Mouse (Mus musculus) brain, adult 10 weeks (tissue): ENCODE data around the gene Olfr17. TPM values are rescaled to one million over a fixed set of nuclear protein-coding genes. Genes with fewer than 3 reads are reported as not detected.

Source experiments
- polyA plus RNA-seq: library from polyadenylated mRNA; stranded (reverse); fragments of 350-450 nt; fragmentation: Illumina TruSeq; extraction: RNeasy Lipid Tissue Mini Kit (QIAGEN cat#74804); gene quantifications from one replicate; pipeline ENCODE4 v1.2.3, GENCODE M21; 2015; ENCODE audit warnings: low read depth, low replicate concordance

Gene Olfr17
- not detected for polyA plus RNA-seq

GRCm38 (mm10) chr7:107092920-107093319 lies at the start of gene Olfr17:
TSS of gene Olfr17 (plus strand) at chr7:107093220.

GRCm38 (mm10) chr7:107070681-107071080 lies 22.3 kb upstream of the Olfr17 start, which contains the start of gene Olfr714:
TSS of gene Olfr714 (plus strand) at chr7:107070981.

GRCm38 (mm10) chr7:107110269-107110668 lies 17.2 kb downstream of the Olfr17 start, which contains the start of gene Olfr715b:
TSS of gene Olfr715b (minus strand) at chr7:107110369.

GRCm38 (mm10) chr7:107130983-107131382 lies 38.0 kb downstream of the Olfr17 start, which contains the start of gene Olfr715:
TSS of gene Olfr715 (minus strand) at chr7:107131083.

GRCm38 (mm10) chr7:107138027-107138426 lies 45.0 kb downstream of the Olfr17 start, which contains the start of gene Olfr716:
TSS of gene Olfr716 (plus strand) at chr7:107138327.

Other genes with a start within 250 kb of the Olfr17 start
- not detected for gene Olfr703, start 249.9 kb upstream of the Olfr17 start, polyA plus RNA-seq
- not detected for gene Olfr704, start 230.0 kb upstream of the Olfr17 start, polyA plus RNA-seq
- gene Olfr705, start 216.3 kb upstream of the Olfr17 start, polyA plus RNA-seq = not detected
- not detected for gene Olfr706, start 205.1 kb upstream of the Olfr17 start, polyA plus RNA-seq
- gene Olfr707, start 192.0 kb upstream of the Olfr17 start, polyA plus RNA-seq = not detected
- not detected for gene Olfr1532-ps1, start 185.2 kb upstream of the Olfr17 start, polyA plus RNA-seq
- gene Olfr709-ps1, start 161.0 kb upstream of the Olfr17 start, polyA plus RNA-seq = not detected
- gene Olfr710, start 144.9 kb upstream of the Olfr17 start, polyA plus RNA-seq = not detected
- gene Olfr6, start 129.3 kb upstream of the Olfr17 start, polyA plus RNA-seq = not detected
- gene Olfr711, start 117.8 kb upstream of the Olfr17 start, polyA plus RNA-seq = not detected
- gene Olfr2, start 87.1 kb upstream of the Olfr17 start, polyA plus RNA-seq = not detected
- gene Olfr713, start 62.0 kb upstream of the Olfr17 start, polyA plus RNA-seq = not detected
- not detected for gene Olfr714, start 22.2 kb upstream of the Olfr17 start, polyA plus RNA-seq
- not detected for gene Olfr715b, start 17.1 kb downstream of the Olfr17 start, polyA plus RNA-seq
- not detected for gene Olfr715, start 37.9 kb downstream of the Olfr17 start, polyA plus RNA-seq
- gene Olfr716, start 45.1 kb downstream of the Olfr17 start, polyA plus RNA-seq = not detected
- gene Nlrp14, start 73.8 kb downstream of the Olfr17 start, polyA plus RNA-seq = not detected
- gene Rbmxl2, start 116.2 kb downstream of the Olfr17 start, polyA plus RNA-seq = not detected